Mouse (Mus musculus): ENCODE results near the gene Olfr954. TPM values are rescaled to one million over a fixed set of nuclear protein-coding genes. Genes with fewer than 3 reads are reported as not detected.

Olfr954 gene
- not detected in 2 replicates for polyA plus RNA-seq (2012; rRNA removed)
- not detected in 2 replicates for polyA plus RNA-seq (2014; fragmentation: Nextera tagmentation; extraction: Ambion mirVana)

GRCm38 (mm10) chr9:39456401-39456800 is at the start of gene Olfr954:
Olfr954 (plus strand) TSS chr9:39456701.
- Histone ChIP-seq H3K36me3 (replicated peaks; ENCODE audit: control insufficient read depth, insufficient read depth, low read depth) (no peaks in the 10 kb centered on the region), H3K9me3 (ENCODE audit: control insufficient read depth, low read length) (no peaks in the 10 kb centered on the region), H3K27ac (no peak within 1 kb of the TSS), H3K27me3 (ENCODE audit: control insufficient read depth, insufficient read depth, low read length) (no peaks in the 10 kb centered on the region), H3K9ac (replicated peaks) (no peak within 1 kb of the TSS), H3K4me1 (replicated peaks; ENCODE audit: control insufficient read depth in 2 of 2, insufficient read depth in 2 of 2, low read length in 1 of 2) (no peaks in the 10 kb centered on the region), H3K4me3 (ENCODE audit: insufficient read depth in 1 of 2, low read depth in 2 of 2, low read length in 2 of 2) (no peak within 1 kb of the TSS), H3K4me2 (ENCODE audit: low read depth) (no peak within 1 kb of the TSS)
- TF ChIP-seq CTCF (IDR thresholded peaks at IDR 0.05; ENCODE audit: low read depth): no peak
- no peak for TF ChIP-seq EP300 (IDR thresholded peaks at IDR 0.05; ENCODE audit: low read depth)
- 62% methylated on average over 6 of the region's 6 CpGs for WGBS (ENCODE audit: insufficient replicate concordance)
- ATAC-seq (ENCODE audit: insufficient read depth): no peak
- no peak for DNase-seq (ENCODE audit: low read depth in 3 of 3, low spot score in 3 of 3)

- Histone ChIP-seq H3K27me3 (ENCODE audit: control insufficient read depth, insufficient read depth, low read length) (no peaks in the 10 kb centered on the region), H3K4me2 (ENCODE audit: low read depth) (no peak within 1 kb of the TSS), H3K4me3 (ENCODE audit: insufficient read depth in 1 of 2, low read depth in 2 of 2, low read length in 2 of 2) (no peak within 1 kb of the TSS), H3K36me3 (replicated peaks; ENCODE audit: control insufficient read depth, insufficient read depth, low read depth) (no peaks in the 10 kb centered on the region), H3K4me1 (replicated peaks; ENCODE audit: control insufficient read depth in 2 of 2, insufficient read depth in 2 of 2, low read length in 1 of 2) (no peaks in the 10 kb centered on the region), H3K9ac (replicated peaks) (no peak within 1 kb of the TSS), H3K27ac (no peak within 1 kb of the TSS), H3K9me3 (ENCODE audit: control insufficient read depth, low read length) (no peaks in the 10 kb centered on the region)
- ATAC-seq (ENCODE audit: insufficient read depth): no peak
- no peak for TF ChIP-seq CTCF (IDR thresholded peaks at IDR 0.05; ENCODE audit: low read depth)
- no peak for DNase-seq (ENCODE audit: low read depth in 3 of 3, low spot score in 3 of 3)
Observed at GRCm38 (mm10) chr9:39427048-39427447, 29.5 kb upstream of the Olfr954 start, which contains the start of gene Olfr952. Olfr952 (minus strand) TSS chr9:39427148.

GRCm38 (mm10) chr9:39471844-39472243 is 15.3 kb downstream of the Olfr954 start, which contains the start of gene Olfr955:
Olfr955 (minus strand) TSS chr9:39471944.
- no peaks in the 10 kb centered on the region for H3K27me3 ChIP-seq (ENCODE audit: control insufficient read depth, insufficient read depth, low read length)
- H3K27ac ChIP-seq: no peak within 1 kb of the TSS
- DNase-seq (ENCODE audit: low read depth in 3 of 3, low spot score in 3 of 3) (no peak), ATAC-seq (ENCODE audit: insufficient read depth) (no peak)
- WGBS (ENCODE audit: insufficient replicate concordance): 29% methylated on average over 1 of the region's 1 CpGs
- H3K4me3 ChIP-seq (ENCODE audit: insufficient read depth in 1 of 2, low read depth in 2 of 2, low read length in 2 of 2): no peak within 1 kb of the TSS
- no peak for TF ChIP-seq EP300 (IDR thresholded peaks at IDR 0.05; ENCODE audit: low read depth)
- no peak for TF ChIP-seq CTCF (IDR thresholded peaks at IDR 0.05; ENCODE audit: low read depth)
- H3K4me2 ChIP-seq (ENCODE audit: low read depth): no peak within 1 kb of the TSS
- H3K9ac ChIP-seq (replicated peaks): no peak within 1 kb of the TSS
- H3K36me3 ChIP-seq (replicated peaks; ENCODE audit: control insufficient read depth, insufficient read depth, low read depth): no peaks in the 10 kb centered on the region
- no peaks in the 10 kb centered on the region for H3K4me1 ChIP-seq (replicated peaks; ENCODE audit: control insufficient read depth in 2 of 2, insufficient read depth in 2 of 2, low read length in 1 of 2)
- H3K9me3 ChIP-seq (ENCODE audit: control insufficient read depth, low read length): no peaks in the 10 kb centered on the region

GRCm38 (mm10) chr9:39493895-39494294 is 37.4 kb downstream of the Olfr954 start, which contains the start of gene Olfr44:
Olfr44 (minus strand) TSS chr9:39493995.
- H3K27me3 ChIP-seq (ENCODE audit: control insufficient read depth, insufficient read depth, low read length): no peaks in the 10 kb centered on the region
- no peak within 1 kb of the TSS for H3K27ac ChIP-seq
- H3K9me3 ChIP-seq (ENCODE audit: control insufficient read depth, low read length): no peaks in the 10 kb centered on the region
- no peak for DNase-seq (ENCODE audit: low read depth in 3 of 3, low spot score in 3 of 3)
- H3K4me2 ChIP-seq (ENCODE audit: low read depth): no peak within 1 kb of the TSS
- no peaks in the 10 kb centered on the region for H3K36me3 ChIP-seq (replicated peaks; ENCODE audit: control insufficient read depth, insufficient read depth, low read depth)
- no peaks in the 10 kb centered on the region for H3K4me1 ChIP-seq (replicated peaks; ENCODE audit: control insufficient read depth in 2 of 2, insufficient read depth in 2 of 2, low read length in 1 of 2)
- H3K4me3 ChIP-seq (ENCODE audit: insufficient read depth in 1 of 2, low read depth in 2 of 2, low read length in 2 of 2): no peak within 1 kb of the TSS
- no peak for TF ChIP-seq CTCF (IDR thresholded peaks at IDR 0.05; ENCODE audit: low read depth)
- TF ChIP-seq EP300 (IDR thresholded peaks at IDR 0.05; ENCODE audit: low read depth): no peak
- 64% methylated on average over 2 of the region's 2 CpGs for WGBS (ENCODE audit: insufficient replicate concordance)
- H3K9ac ChIP-seq (replicated peaks): no peak within 1 kb of the TSS
- ATAC-seq (ENCODE audit: insufficient read depth): no peak

GRCm38 (mm10) chr9:39508998-39509397 is 52.5 kb downstream of the Olfr954 start:
- no peak for DNase-seq (ENCODE audit: low read depth in 3 of 3, low spot score in 3 of 3)

More at GRCm38 (mm10) chr9:39508998-39509397, 52.5 kb downstream of the Olfr954 start:
- H3K9ac ChIP-seq (replicated peaks): no peak overlapping the region
- H3K4me3 ChIP-seq (ENCODE audit: insufficient read depth in 1 of 2, low read depth in 2 of 2, low read length in 2 of 2): no peak overlapping the region
- no peak overlapping the region for H3K27ac ChIP-seq
- no peaks in the 10 kb centered on the region for H3K36me3 ChIP-seq (replicated peaks; ENCODE audit: control insufficient read depth, insufficient read depth, low read depth)
- H3K4me1 ChIP-seq (replicated peaks; ENCODE audit: control insufficient read depth in 2 of 2, insufficient read depth in 2 of 2, low read length in 1 of 2): no peaks in the 10 kb centered on the region
- no peak for TF ChIP-seq EP300 (IDR thresholded peaks at IDR 0.05; ENCODE audit: low read depth)
- TF ChIP-seq CTCF (IDR thresholded peaks at IDR 0.05; ENCODE audit: low read depth): peak; percentile 29; the same call in 1 of the 2 replicates
- ATAC-seq (ENCODE audit: insufficient read depth): no peak
- WGBS (ENCODE audit: insufficient replicate concordance): 8% methylated on average over 6 of the region's 6 CpGs
- H3K4me2 ChIP-seq (ENCODE audit: low read depth): no peak overlapping the region
- H3K9me3 ChIP-seq (ENCODE audit: control insufficient read depth, low read length): no peaks in the 10 kb centered on the region
- no peaks in the 10 kb centered on the region for H3K27me3 ChIP-seq (ENCODE audit: control insufficient read depth, insufficient read depth, low read length)

Data from liver, embryonic 14.5 days (tissue).